Mouse (Mus musculus): ENCODE data around the gene Metap1d. TPM values are rescaled to one million over a fixed set of nuclear protein-coding genes. Genes with fewer than 3 reads are reported as not detected.

Metap1d gene
- polyA plus RNA-seq, 1 experiment: 41.5 TPM

GRCm38 (mm10) chr2:71466861-71467450 is 13.9 kb downstream of the Metap1d start:
- Histone ChIP-seq H3K4me1 (ENCODE audit: control insufficient read depth, insufficient read depth, low read length) (no peaks in the 10 kb centered on the region), H3K27ac (ENCODE audit: insufficient read depth, low read length) (no peak overlapping the region), H3K4me3 (ENCODE audit: insufficient read depth, low read length) (no peak overlapping the region)
- no peak for TF ChIP-seq POLR2A (IDR thresholded peaks at IDR 0.05; ENCODE audit: extremely low read depth, insufficient read depth, low read length)
- TF ChIP-seq CTCF (IDR thresholded peaks at IDR 0.05; ENCODE audit: extremely low read depth, insufficient read depth, low read length): no peak

GRCm38 (mm10) chr2:71471094-71471493 is 18.0 kb downstream of the Metap1d start:
- H3K27ac ChIP-seq (ENCODE audit: insufficient read depth, low read length): no peak overlapping the region
- TF ChIP-seq CTCF (IDR thresholded peaks at IDR 0.05; ENCODE audit: extremely low read depth, insufficient read depth, low read length) (no peak), POLR2A (IDR thresholded peaks at IDR 0.05; ENCODE audit: extremely low read depth, insufficient read depth, low read length) (no peak)
- no peak overlapping the region for H3K4me3 ChIP-seq (ENCODE audit: insufficient read depth, low read length)
- H3K4me1 ChIP-seq (ENCODE audit: control insufficient read depth, insufficient read depth, low read length): no peaks in the 10 kb centered on the region

GRCm38 (mm10) chr2:71473830-71474229 is 20.8 kb downstream of the Metap1d start:
- Histone ChIP-seq H3K4me1 (ENCODE audit: control insufficient read depth, insufficient read depth, low read length) (no peaks in the 10 kb centered on the region), H3K4me3 (ENCODE audit: insufficient read depth, low read length) (no peak overlapping the region), H3K27ac (ENCODE audit: insufficient read depth, low read length) (no peak overlapping the region)
- TF ChIP-seq POLR2A (IDR thresholded peaks at IDR 0.05; ENCODE audit: extremely low read depth, insufficient read depth, low read length) (no peak), CTCF (IDR thresholded peaks at IDR 0.05; ENCODE audit: extremely low read depth, insufficient read depth, low read length) (no peak)

GRCm38 (mm10) chr2:71474345-71474744 is 21.3 kb downstream of the Metap1d start:
- no peaks in the 10 kb centered on the region for H3K4me1 ChIP-seq (ENCODE audit: control insufficient read depth, insufficient read depth, low read length)
- H3K27ac ChIP-seq (ENCODE audit: insufficient read depth, low read length): no peak overlapping the region
- H3K4me3 ChIP-seq (ENCODE audit: insufficient read depth, low read length): no peak overlapping the region
- TF ChIP-seq POLR2A (IDR thresholded peaks at IDR 0.05; ENCODE audit: extremely low read depth, insufficient read depth, low read length): no peak
- no peak for TF ChIP-seq CTCF (IDR thresholded peaks at IDR 0.05; ENCODE audit: extremely low read depth, insufficient read depth, low read length)

GRCm38 (mm10) chr2:71475311-71475710 is 22.2 kb downstream of the Metap1d start:
- Histone ChIP-seq H3K27ac (ENCODE audit: insufficient read depth, low read length) (no peak overlapping the region), H3K4me3 (ENCODE audit: insufficient read depth, low read length) (no peak overlapping the region), H3K4me1 (ENCODE audit: control insufficient read depth, insufficient read depth, low read length) (no peaks in the 10 kb centered on the region)
- TF ChIP-seq POLR2A (IDR thresholded peaks at IDR 0.05; ENCODE audit: extremely low read depth, insufficient read depth, low read length) (no peak), CTCF (IDR thresholded peaks at IDR 0.05; ENCODE audit: extremely low read depth, insufficient read depth, low read length) (no peak)

GRCm38 (mm10) chr2:71475760-71476159 is 22.7 kb downstream of the Metap1d start:
- H3K4me1 ChIP-seq (ENCODE audit: control insufficient read depth, insufficient read depth, low read length): no peaks in the 10 kb centered on the region
- TF ChIP-seq CTCF (IDR thresholded peaks at IDR 0.05; ENCODE audit: extremely low read depth, insufficient read depth, low read length) (no peak), POLR2A (IDR thresholded peaks at IDR 0.05; ENCODE audit: extremely low read depth, insufficient read depth, low read length) (no peak)
- H3K27ac ChIP-seq (ENCODE audit: insufficient read depth, low read length): no peak overlapping the region
- no peak overlapping the region for H3K4me3 ChIP-seq (ENCODE audit: insufficient read depth, low read length)

- Histone ChIP-seq H3K4me1 (ENCODE audit: control insufficient read depth, insufficient read depth, low read length) (no peaks in the 10 kb centered on the region), H3K27ac (ENCODE audit: insufficient read depth, low read length) (no peak overlapping the region), H3K4me3 (ENCODE audit: insufficient read depth, low read length) (no peak overlapping the region)
- TF ChIP-seq POLR2A (IDR thresholded peaks at IDR 0.05; ENCODE audit: extremely low read depth, insufficient read depth, low read length) (no peak), CTCF (IDR thresholded peaks at IDR 0.05; ENCODE audit: extremely low read depth, insufficient read depth, low read length) (no peak)
Observed at GRCm38 (mm10) chr2:71477787-71478186, 24.7 kb downstream of the Metap1d start.

GRCm38 (mm10) chr2:71479917-71480316 is 26.8 kb downstream of the Metap1d start:
- H3K4me1 ChIP-seq (ENCODE audit: control insufficient read depth, insufficient read depth, low read length): peaks cover 3% of the 10 kb centered on the region
- no peak overlapping the region for H3K27ac ChIP-seq (ENCODE audit: insufficient read depth, low read length)
- TF ChIP-seq POLR2A (IDR thresholded peaks at IDR 0.05; ENCODE audit: extremely low read depth, insufficient read depth, low read length) (no peak), CTCF (IDR thresholded peaks at IDR 0.05; ENCODE audit: extremely low read depth, insufficient read depth, low read length) (no peak)
- H3K4me3 ChIP-seq (ENCODE audit: insufficient read depth, low read length): no peak overlapping the region

- TF ChIP-seq CTCF (IDR thresholded peaks at IDR 0.05; ENCODE audit: extremely low read depth, insufficient read depth, low read length): no peak
- peaks cover 3% of the 10 kb centered on the region for H3K4me1 ChIP-seq (ENCODE audit: control insufficient read depth, insufficient read depth, low read length)
- no peak overlapping the region for H3K27ac ChIP-seq (ENCODE audit: insufficient read depth, low read length)
- H3K4me3 ChIP-seq (ENCODE audit: insufficient read depth, low read length): no peak overlapping the region
Observed at GRCm38 (mm10) chr2:71481825-71482224, 28.7 kb downstream of the Metap1d start.

- TF ChIP-seq POLR2A (IDR thresholded peaks at IDR 0.05; ENCODE audit: extremely low read depth, insufficient read depth, low read length): no peak
- Histone ChIP-seq H3K27ac (ENCODE audit: insufficient read depth, low read length) (no peak overlapping the region; the same call in 1 of the 2 replicates), H3K4me1 (ENCODE audit: control insufficient read depth, insufficient read depth, low read length) (peaks cover 3% of the 10 kb centered on the region), H3K4me3 (ENCODE audit: insufficient read depth, low read length) (no peak overlapping the region)
Observed at GRCm38 (mm10) chr2:71483046-71483716, 30.1 kb downstream of the Metap1d start.

All from cortical plate, adult 2 months (tissue).